Mouse (Mus musculus) lung, adult 2 months (tissue): ENCODE results near the gene Trp53inp2. TPM values are rescaled to one million over a fixed set of nuclear protein-coding genes. Genes with fewer than 3 reads are reported as not detected.

Source experiments
- DNase-seq: peaks from one replicate; pipeline ENCODE4 v3.0.0; 2022
- H3K4me1 ChIP-seq: fragments of 200-500 bp; 2 replicates; pipeline ENCODE4 v1.6.1; 2011; ENCODE audit warnings: low read length; ENCODE audit not compliant: control insufficient read depth, insufficient read depth
- H3K4me3 ChIP-seq: fragments of 200-500 bp; replicated peaks from 2 replicates; pipeline ENCODE3; 2011; ENCODE audit warnings: low read depth, mild to moderate bottlenecking, control low read depth, low read length; ENCODE audit errors: extremely low read depth
- CTCF ChIP-seq: fragments of 200-500 bp; IDR thresholded peaks from 2 replicates; pipeline ENCODE4 v1.5.1; 2011; ENCODE audit warnings: mild to moderate bottlenecking, low read length, control low read depth; ENCODE audit not compliant: insufficient read depth
- POLR2A ChIP-seq: fragments of 200-500 bp; IDR thresholded peaks from 2 replicates; pipeline ENCODE4 v1.6.1; 2011; ENCODE audit warnings: low read depth, mild to moderate bottlenecking, control low read depth, low read length, borderline replicate concordance; ENCODE audit errors: extremely low read depth
- WGBS: fragments of 180-500 bp; shearing (Covaris S2); methylation state at CpG from one replicate; pipeline ENCODE4 v1.1.7; 2018; 5-methylcytosine and 5-hydroxymethylcytosine counted together
- polyA plus RNA-seq: library from polyadenylated mRNA; depleted of rRNA; stranded (reverse); fragments of >200 nt; gene quantifications from 2 replicates; pipeline ENCODE4 v1.2.3, GENCODE M21; 2012

Trp53inp2 gene
- polyA plus RNA-seq, 1 experiment: 184 TPM

GRCm38 (mm10) chr2:155357686-155358399, 23.0 kb upstream of the Trp53inp2 start:
- Histone ChIP-seq H3K4me3 (peak overlapping the region; percentile 47), H3K4me1 (peaks cover 4% of the 10 kb centered on the region)
- peak; percentile 28 for DNase-seq
- no peak for TF ChIP-seq CTCF
- TF ChIP-seq POLR2A: no peak
- WGBS: 24% methylated on average over 14 of the region's 14 CpGs

GRCm38 (mm10) chr2:155367635-155368284, 13.1 kb upstream of the Trp53inp2 start:
- TF ChIP-seq CTCF: no peak
- TF ChIP-seq POLR2A: no peak
- DNase-seq: no peak
- peaks cover 3% of the 10 kb centered on the region; the same call in 1 of the 2 replicates for H3K4me1 ChIP-seq
- H3K4me3 ChIP-seq: no peak overlapping the region
- 64% methylated on average over 7 of the region's 7 CpGs for WGBS

- no peak for TF ChIP-seq CTCF
- no peak for TF ChIP-seq POLR2A
- peak; percentile 48 for DNase-seq
- Histone ChIP-seq H3K4me3 (no peak overlapping the region), H3K4me1 (peaks cover 3% of the 10 kb centered on the region; the same call in 1 of the 2 replicates)
- 17% methylated on average over 7 of the region's 7 CpGs for WGBS
These were observed 11.5 kb upstream of the Trp53inp2 start for GRCm38 (mm10) chr2:155369333-155369883.

GRCm38 (mm10) chr2:155372451-155372850, 8.4 kb upstream of the Trp53inp2 start:
- 57% methylated on average over 4 of the region's 4 CpGs for WGBS
- peaks cover 3% of the 10 kb centered on the region; the same call in 1 of the 2 replicates for H3K4me1 ChIP-seq
- H3K4me3 ChIP-seq: no peak overlapping the region
- DNase-seq: no peak
- TF ChIP-seq POLR2A: no peak
- no peak for TF ChIP-seq CTCF

- no peak for DNase-seq
- WGBS: 63% methylated on average over 1 of the region's 1 CpGs
- Histone ChIP-seq H3K4me1 (peaks cover 3% of the 10 kb centered on the region; the same call in 1 of the 2 replicates), H3K4me3 (no peak overlapping the region)
- TF ChIP-seq POLR2A (no peak), CTCF (no peak)
These were observed 7.6 kb upstream of the Trp53inp2 start for GRCm38 (mm10) chr2:155373302-155373701.

GRCm38 (mm10) chr2:155373886-155374285, 7.0 kb upstream of the Trp53inp2 start:
- Histone ChIP-seq H3K4me3 (no peak overlapping the region), H3K4me1 (peaks cover 3% of the 10 kb centered on the region; the same call in 1 of the 2 replicates)
- DNase-seq: no peak
- 55% methylated on average over 1 of the region's 1 CpGs for WGBS
- no peak for TF ChIP-seq POLR2A
- no peak for TF ChIP-seq CTCF

GRCm38 (mm10) chr2:155374521-155374920, 6.3 kb upstream of the Trp53inp2 start:
- Histone ChIP-seq H3K4me1 (peaks cover 3% of the 10 kb centered on the region; the same call in 1 of the 2 replicates), H3K4me3 (no peak overlapping the region)
- TF ChIP-seq POLR2A: no peak
- no peak for TF ChIP-seq CTCF
- DNase-seq: no peak

GRCm38 (mm10) chr2:155376191-155376590, 4.7 kb upstream of the Trp53inp2 start:
- TF ChIP-seq CTCF (no peak), POLR2A (no peak)
- Histone ChIP-seq H3K4me3 (no peak overlapping the region), H3K4me1 (no peaks in the 10 kb centered on the region)
- DNase-seq: no peak
- WGBS: 76% methylated on average over 10 of the region's 10 CpGs

- 3% methylated on average over 11 of the region's 11 CpGs for WGBS
- Histone ChIP-seq H3K4me3 (peak overlapping the region; percentile 70), H3K4me1 (peaks cover 6% of the 10 kb centered on the region)
- no peak for DNase-seq
- TF ChIP-seq POLR2A: no peak
- TF ChIP-seq CTCF: no peak
These were observed 190 bp downstream of the Trp53inp2 start for GRCm38 (mm10) chr2:155381060-155381437.
